8 mouse cellular contexts compared by ENCODE assay signal in the genomic region with DNA sequence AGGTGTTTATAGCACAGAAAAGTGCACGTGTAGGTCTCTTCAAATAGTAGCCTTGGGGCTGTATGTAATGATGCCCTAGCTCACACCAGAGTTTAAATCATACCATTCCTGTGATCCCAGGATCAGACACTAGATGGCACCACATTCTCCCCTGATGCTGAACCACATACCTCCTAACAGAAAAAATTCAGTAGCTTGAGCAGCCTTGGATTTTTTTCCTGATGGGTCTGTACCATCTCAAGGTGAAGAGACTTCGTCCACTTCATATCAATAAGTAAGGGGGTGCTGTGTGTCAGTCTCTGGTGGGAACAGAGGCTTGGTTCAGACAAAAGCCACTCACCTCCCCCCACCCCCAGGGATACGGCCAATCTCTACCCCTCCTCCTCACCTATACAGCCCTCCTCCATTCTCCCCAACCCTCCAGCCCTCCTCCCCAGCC. TPM values are rescaled to one million over a fixed set of nuclear protein-coding genes. Genes with fewer than 3 reads are reported as not detected.
DNase-seq lines count a peak whose midpoint lies in the region; ATAC-seq lines count a peak whose summit lies in the region.

No protein-coding gene starts in this region.

- no peak overlapping the region for H3K27ac ChIP-seq in heart, embryonic 10.5 days

- 30% methylated on average over 3 of the region's 3 CpGs for WGBS in heart, embryonic 10.5 days

- H3K36me3 ChIP-seq in heart, embryonic 10.5 days, result no peaks in the 10 kb centered on the region

- peaks cover 8% of the 10 kb centered on the region for H3K4me1 ChIP-seq in heart, embryonic 10.5 days

- H3K27me3 ChIP-seq in heart, embryonic 10.5 days (ENCODE audit: insufficient read depth, poor library complexity, severe bottlenecking), result no peaks in the 10 kb centered on the region

- peak; percentile 72 to 91 for DNase-seq in heart, adult 18-20 months
- no peak for DNase-seq in heart, embryonic 10.5 days (ENCODE audit: low spot score)
- DNase-seq in cerebellum, adult 9-10 months, result peak; percentile 90
- peak; percentile 86 for DNase-seq in induced T-regulatory cell, adult 2 months (ENCODE audit: low read depth)
- DNase-seq in left cerebral cortex, adult 18-20 months (ENCODE audit: low spot score in 2 of 2), result peak; percentile 69 to 83
- DNase-seq in lung, postnatal 36 days, result peak; percentile 93
- peak; percentile 47 for DNase-seq in right cerebral cortex, postnatal 25 days

- peak; percentile 89 for ATAC-seq in frontal cortex, adult (ENCODE audit: low TSS enrichment)

- H3K9me3 ChIP-seq in heart, embryonic 10.5 days, result no peaks in the 10 kb centered on the region

- no peak overlapping the region for H3K4me3 ChIP-seq in heart, embryonic 10.5 days

RNA-seq across cellular contexts. Expression of a gene that starts 18.3 kb away (rescaled TPM):
- 10 to 100 TPM; 26.0 to 30.6 TPM for total RNA-seq in heart, adult 18-20 months (2021)
- polyA plus RNA-seq in heart, embryonic 10.5 days (2016; fragmentation: Nextera tagmentation; extraction: Ambion mirVana), result 83.9 and 87.7 TPM in 2 replicates
- 10 to 100 TPM; 21.4 to 22.6 TPM for total RNA-seq in left cerebral cortex, adult 18-20 months (2021)
